Mouse (Mus musculus) urinary bladder, adult 18-20 months (tissue): ENCODE results near the gene Majin.

Experiments
- DNase-seq, 2 experiments: peaks; one replicate each; pipeline ENCODE4 v3.0.0; 2022; ENCODE audit warnings: low spot score in 2 of 2, mixed read lengths in 2 of 2

Majin gene

DNA sequence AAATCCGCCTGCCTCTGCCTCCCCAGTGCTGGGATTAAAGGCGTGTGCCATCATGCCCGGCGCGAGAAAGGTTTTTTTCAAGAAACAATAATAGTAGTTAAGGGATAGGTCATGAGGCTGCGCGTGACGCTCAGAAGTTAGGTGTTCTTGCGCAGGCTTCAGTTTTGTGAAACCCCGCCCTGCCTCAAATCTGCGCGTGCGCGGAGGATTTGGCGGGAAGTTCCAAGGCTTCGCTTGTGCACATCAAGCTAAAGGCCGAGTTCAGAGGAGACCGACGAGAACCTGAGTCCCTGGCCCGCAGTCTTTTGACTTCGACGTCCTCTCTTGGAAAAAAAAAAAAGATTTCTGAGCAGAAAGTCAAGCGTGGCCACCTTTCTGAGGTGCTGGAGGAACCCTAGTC, at the start of gene Majin:
Gene Majin, plus strand, starts transcription at position 258 of the 400 bp plus-strand sequence.
- no peak for DNase-seq

DNA sequence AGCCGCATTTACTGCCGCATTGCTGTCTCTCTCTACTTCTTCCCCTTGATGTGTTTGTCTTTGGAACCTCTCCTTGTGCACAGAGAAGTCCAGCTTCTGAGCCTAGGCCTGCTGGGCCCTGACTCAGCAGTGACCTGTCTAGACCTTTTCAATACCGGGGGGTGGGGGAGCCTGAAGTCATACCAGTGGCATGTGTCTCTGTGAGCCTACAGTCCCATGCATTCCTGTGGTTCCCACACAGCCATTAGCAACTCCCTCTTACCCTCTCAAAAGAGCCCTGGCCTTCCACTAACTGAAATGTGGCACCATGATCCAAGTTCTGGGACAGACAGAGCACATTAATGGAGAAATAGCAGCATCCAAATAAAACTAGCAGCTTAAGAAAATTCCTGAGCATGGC, 47.8 kb upstream of the Majin start:
- no peak for DNase-seq

DNA sequence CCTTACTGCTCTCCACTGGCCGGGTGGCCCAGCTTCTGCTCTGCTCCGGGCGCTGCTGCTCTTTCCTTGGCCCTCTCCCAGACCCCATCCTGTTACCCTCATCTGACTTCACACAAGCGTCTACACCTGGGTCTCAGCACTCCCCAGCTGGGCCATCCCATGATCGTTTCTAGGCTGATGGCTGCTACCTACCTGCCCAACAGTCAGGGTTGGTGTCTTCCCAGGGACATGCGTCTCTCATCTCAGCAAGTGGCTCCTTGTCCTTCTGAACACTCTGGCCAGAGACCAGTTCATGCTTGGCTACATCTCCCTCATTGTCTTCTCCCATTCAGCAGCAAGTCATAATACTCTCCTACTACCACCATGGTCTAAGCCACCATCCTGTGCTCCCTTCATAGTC, 44.5 kb upstream of the Majin start:
- no peak for DNase-seq

DNA sequence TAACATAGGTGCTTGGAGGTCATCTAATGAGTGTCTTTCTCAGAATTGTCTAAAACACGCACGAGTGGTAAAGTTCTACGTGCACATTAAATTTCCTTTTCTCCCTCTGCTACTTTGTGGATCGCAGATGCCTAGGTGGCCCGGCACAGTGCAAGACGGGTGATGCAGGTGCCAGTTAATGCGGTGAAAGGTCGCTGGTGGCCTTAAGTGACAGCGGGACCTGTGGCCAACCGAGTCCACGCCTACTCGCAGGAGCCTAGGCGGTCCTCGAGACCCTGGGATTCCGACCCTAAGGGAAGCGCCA, 43.9 kb upstream of the Majin start:
- DNase-seq: peak in 1 of 2 experiments; percentile 18

DNA sequence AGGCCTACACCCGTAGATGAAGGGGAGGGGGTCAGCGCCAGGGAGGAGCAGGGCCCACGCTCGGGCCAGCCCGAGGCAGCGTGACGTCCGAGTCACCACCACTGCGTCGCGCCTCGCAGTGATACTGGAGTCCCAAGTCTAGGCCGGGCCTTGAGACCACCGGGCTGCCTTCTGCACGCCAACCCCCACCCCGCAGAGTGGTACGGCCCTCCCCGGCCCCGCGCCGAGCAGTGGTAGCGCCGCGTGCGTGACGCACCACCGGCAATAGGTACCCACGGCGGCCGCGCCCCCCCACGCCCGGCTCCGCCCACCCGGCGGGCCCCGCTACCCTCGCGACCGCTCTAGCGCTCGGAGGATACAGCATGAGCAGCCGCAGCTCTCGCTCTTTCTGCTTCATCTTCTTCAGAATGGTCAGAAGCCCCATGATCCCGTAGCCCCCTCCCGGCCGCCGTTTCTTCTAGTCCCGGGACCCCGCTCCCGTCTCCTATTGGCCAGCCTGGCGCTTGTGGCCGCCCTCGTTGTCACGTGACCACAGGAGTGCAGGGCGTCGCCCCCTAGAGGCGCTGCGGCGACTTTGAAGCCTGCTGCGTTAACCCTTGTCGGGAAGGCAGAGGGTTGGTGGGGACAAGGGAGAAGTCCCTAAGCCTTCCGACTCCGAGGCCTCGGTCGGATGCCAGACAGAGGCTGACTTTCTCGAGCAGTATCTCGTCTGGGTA, 43.4 kb upstream of the Majin start, which contains the start of gene Batf2:
Gene Batf2, plus strand, starts transcription at position 306 of the 716 bp plus-strand sequence.
- peak; percentile 80 to 89 for DNase-seq

DNA sequence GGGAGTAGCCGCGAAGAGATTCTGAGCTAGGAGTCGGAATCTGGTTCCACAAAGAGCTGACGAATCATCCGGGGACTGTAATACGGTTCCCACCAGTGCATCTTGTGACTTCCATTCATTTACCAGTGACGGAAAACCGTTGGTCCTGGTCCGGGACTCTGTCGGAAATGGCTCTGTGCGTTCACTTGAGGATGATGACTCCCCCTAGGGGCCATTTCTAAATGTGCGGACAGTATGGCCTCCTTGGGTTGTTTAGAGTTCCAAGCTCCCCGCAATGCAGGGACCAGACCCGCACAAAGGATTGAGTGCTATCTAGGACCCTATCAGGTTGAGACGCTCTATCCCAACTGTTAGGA, 42.8 kb upstream of the Majin start, which contains the start of gene Arl2:
Gene Arl2, minus strand, starts transcription at position 155 of the 356 bp plus-strand sequence.
- DNase-seq: peak in 1 of 2 experiments; percentile 57

DNA sequence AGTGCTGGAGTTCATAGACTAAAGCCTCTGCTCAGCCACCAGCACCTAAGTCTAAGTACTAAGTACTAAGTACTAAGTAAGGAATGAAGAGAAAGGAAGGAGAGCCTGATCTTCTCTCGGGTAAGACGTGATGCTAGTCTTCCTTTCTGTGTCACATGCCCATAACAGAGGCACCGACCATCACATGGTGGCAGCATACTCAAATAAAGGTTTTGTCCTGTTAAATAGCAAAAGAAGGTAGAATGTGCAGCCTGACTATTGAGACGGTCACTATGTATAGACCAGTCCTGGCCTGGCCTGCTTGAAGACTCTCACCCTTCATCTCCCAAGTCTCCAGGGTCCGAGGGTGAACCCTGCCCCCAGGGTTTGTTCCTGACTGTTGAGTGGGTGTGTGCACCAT, 39.3 kb upstream of the Majin start:
- no peak for DNase-seq

DNA sequence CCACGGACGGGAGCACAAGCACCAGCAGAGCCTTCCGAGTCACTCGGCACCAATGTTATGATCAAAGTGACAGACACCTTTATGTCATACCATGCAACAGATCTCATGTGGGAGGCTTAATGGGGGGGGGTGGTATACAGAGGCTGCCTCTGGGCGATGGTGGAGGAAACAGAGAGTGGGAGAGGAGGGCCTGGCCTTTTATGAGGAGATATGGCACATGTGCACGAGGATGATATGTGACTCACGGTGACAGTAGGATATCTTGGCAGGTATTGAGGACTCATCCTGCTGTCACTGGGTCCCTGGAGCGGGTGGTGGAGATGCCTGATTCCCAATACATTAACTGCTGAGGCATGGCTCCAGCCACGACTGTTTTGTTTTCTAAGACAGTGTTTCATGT, 29.0 kb upstream of the Majin start:
- no peak for DNase-seq

DNA sequence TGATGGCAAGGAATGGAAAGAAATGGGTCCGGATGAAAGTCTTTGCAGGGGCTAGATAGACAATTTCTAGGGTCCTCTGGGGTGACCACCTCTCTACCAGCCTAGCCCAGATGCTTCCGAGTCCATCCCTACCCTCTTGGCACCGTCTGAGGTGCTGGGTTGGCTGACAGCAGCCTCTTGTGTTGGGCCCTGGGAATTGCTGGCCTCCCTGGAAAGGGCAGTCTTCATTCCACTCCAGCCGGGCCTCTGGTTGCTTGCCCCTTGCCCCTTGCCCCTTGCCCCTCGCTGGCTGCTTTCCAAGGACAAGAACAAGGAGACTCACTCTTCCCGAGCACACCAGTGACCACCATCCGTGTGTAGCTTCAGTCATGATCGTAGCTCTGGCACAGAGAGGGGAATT, 27.8 kb upstream of the Majin start:
- DNase-seq: no peak

DNA sequence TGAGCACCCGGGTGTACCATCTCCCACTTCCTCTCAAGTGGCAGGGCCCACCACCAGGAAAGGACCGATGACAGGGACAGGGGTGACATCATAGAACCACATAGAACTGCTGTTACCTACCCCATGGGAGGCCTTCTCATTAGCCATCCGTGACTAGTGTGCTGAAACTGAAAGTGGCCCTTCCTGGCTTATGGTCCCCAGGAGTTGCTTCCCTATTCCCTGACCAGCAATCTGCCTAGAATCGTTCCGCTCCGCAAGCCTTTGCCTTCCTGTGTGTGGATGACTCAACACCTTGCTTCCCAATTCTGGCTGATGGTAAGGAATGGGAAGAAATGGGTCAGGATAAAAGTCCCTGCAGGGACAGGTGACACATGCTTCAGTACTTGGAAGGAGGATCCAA, 27.0 kb upstream of the Majin start:
- DNase-seq: no peak

DNA sequence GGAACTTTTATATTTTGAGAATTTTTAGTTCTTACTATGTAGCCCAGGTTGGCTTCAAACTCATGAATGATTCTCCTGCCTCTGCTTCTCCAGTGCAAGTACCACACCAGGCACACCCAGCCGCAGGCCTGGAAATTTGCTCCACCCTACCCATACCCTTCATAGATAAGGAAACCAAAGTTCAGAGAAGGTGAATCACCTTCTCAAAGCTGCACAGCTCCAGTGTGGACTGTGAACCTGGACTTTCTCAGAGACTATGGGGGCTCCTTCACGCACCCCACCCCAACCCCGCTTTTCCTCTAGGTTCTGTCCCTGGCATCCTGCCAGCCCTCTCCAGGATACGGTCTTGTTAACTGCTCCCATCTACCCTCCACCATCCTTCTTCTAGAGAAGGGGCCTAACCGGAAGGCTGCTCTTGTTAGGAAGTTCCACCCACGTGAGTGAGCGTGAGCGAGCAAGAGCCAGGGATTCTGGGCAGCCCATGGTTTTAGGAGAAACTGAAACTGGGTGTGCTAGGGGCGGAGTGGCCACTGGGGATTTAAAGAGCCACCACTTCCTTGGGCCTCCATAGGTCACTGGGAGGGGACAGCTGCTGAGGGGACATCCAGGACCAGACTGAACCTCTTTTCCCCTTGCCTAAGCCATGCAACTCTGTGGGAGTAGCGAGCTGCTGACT, 20.2 kb upstream of the Majin start:
- DNase-seq: peak in 1 of 2 experiments; percentile 43

DNA sequence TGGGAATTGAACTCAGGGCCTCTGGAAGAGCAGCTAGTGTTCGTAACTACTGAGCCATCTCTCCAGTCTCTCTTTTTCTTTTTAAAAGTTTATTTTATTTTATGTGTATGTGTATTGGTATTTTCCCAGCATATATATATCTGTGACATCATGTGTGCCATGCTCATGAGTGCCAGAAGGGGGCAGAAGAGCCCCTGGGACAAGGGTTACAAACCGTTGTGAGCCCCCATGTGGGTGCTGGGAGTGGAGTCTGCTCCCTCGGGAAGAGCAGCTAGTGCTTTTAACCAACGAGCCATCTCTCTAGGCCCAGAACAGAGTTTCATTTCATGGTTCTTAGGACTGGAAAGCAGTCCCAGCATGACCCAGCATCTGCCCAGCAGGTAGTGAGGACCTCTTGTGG, 17.4 kb upstream of the Majin start:
- no peak for DNase-seq

DNA sequence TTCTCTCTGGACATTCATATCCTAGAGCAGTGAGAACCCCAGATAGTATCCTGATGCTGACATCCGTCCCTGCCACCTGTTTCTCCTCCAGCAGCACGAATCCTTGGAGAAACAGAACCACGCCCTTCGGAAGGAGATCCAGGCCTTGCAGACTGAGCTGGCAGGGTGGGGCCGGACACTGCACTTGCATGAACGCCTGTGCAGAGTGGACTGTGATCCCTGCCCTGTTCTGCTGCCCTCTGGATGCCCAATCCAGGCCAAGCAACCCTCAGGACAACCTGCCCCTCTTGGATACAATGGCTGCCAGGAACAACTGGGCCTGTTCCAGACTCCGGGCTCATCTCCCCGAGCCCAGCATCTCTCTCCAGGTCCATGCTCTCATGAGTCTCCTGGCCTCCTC, 13.0 kb upstream of the Majin start:
- DNase-seq: peak in 1 of 2 experiments; percentile 22

DNA sequence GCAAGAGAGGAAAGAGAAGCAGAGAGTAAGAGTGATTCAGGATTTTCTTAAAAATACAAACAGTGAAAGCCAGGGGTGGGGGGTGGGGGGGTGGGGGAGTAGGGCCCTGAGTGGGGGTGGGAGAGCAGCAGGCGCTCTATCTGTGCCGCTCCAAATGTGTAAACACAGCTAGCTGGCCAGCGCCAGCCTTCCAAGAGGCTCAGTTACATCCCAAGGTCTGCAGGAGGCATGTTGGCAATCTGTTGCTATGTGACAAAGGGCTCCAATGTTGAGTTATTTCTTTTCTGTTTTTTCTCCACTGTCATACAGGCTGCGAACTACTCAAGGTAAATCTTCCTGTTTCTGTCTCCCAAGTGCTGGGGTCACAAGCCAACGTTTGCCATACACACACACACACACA, 9.4 kb upstream of the Majin start:
- DNase-seq: no peak

DNA sequence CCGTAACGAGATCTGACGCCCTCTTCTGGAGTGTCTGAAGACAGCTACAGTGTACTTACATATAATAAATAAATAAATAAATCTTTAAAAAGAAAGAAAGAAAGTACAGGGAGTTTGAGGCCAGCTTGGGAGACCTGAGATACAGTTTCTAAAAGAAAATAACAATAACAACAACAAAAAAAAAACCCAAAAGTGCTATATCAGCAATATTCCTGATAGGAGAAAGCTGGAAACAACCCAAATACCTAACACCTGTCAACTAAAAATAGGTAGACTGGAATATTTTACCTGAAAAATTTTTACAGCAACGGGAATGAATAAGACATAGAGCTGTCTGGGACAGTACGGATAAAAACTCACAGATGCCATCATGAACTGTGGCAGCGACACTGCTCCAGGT, 5.4 kb upstream of the Majin start:
- DNase-seq: no peak

DNA sequence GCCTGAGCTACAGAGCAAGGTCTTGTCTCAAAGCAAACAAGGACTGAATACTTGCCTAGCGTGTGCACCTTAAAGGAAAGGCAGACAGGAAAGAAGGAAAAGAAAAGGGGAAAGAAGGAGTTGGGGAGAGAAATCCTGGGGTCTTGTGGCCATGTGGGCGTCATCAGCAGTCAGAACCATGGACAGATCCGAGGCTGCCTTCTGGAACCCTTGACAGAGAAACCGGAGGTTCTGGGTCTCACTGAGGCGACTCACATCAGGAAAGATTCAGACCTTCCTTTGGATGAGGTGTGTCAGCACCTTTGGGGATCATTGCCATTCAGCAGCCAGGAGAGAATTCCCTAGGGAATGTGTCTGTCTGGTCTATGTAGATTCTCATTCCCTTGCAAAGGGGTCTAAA, 2.6 kb upstream of the Majin start:
- DNase-seq: no peak

DNA sequence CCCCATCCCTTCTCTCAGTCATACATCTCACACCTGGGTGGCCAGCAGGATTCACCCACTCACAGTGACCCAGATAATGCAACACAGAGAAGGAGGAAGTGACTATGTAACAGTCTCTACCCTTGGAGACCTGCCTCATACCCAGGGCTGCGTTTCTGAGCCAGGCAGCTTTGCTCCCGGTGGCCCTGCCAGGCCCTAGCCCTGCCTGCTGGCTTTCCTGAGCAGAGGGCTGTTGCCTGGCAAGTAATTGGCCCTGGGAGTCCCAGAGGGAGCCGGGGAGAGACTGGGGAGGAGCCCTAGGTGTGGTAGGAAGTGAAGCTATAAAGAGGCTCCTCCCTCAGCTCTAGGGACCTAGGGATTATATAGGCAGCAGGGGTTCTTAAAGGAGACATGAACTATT, 1.7 kb upstream of the Majin start:
- DNase-seq: no peak

DNA sequence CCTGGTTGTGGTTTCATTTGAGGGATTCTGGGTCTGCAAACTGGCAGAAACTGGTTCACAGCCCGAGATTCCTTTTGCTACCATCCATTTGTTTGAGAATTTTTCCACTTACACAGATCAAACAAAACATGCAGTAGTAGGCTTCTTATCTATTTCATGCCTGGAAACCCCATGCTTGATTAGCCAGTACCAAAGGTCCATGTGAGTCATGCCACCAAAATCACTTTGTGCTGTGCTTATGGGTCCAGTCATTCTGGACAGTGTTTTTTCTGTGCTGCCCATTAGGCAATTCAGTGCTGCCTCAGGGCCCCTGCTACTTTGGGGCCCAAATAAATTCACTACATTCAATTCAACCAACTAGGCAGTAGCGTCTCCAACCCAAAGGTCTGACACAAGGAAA, 20.1 kb downstream of the Majin start:
- no peak for DNase-seq

DNA sequence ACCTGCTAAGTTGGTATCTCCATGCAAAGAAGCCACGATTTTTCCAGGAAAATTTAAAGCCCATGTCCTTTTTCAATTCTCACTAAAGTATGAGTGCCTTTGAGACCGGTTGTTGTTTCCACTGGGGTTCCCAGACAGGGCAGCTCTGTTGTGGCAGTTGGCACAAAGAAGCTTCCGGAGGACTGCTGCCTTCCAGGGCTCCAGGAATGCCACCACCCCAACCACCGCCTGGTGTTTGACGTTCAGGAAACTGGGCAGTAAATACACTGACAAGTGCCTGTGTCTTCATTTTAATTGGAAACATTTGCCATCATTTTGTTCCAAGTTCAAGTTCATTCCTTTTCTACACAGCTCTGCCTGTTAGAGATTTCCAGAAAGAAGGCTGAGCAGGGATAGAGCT, 22.5 kb downstream of the Majin start:
- DNase-seq: no peak

DNA sequence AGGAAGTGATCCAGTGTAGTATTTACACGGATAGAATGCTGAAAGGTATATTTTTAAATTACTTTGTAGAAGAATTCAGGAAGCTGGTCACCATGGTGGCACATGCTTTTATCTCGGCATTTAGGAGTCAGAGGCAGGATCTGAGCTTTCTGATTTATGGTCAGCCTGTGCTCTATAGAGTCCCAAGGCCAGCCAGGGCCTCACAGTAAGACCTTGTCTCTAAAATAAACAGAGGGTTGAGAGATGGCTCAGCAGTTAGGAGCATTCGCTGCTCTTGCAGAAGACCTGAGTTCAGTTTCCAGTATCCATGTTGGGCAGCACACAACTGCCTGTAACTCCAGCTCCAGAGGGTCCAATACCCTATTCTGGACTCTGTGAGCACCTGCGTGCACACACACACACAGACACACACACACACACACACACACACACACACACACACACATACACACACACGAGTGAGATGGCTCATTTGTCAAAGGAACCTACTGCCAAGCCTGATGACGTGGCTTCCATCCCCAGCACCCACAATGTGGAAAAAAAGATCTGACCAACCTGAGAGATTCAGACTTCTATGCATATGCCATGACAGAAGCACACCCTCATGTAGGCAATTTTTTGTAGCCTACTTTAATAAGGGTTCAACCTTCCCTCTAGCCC, 32.0 kb downstream of the Majin start:
- no peak for DNase-seq

DNA sequence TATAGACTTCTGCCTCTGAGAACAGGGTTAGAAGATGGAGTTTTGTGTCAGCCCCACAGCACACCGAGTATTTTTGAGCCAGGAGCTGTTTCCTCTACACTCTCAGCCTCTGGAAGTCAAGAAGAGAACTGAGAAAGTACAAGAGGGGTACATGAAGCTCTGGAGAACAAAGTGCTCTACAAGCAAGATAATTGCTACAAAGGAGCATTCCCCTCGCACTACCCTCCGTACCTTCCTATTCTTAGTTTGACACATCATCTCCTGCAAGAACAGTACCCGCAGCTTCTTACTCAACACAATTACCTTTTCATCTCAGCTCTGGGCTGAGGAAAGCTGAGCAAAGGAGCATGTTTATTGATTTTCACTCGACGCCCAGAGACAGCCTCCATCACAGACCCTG, 34.4 kb downstream of the Majin start:
- no peak for DNase-seq

DNA sequence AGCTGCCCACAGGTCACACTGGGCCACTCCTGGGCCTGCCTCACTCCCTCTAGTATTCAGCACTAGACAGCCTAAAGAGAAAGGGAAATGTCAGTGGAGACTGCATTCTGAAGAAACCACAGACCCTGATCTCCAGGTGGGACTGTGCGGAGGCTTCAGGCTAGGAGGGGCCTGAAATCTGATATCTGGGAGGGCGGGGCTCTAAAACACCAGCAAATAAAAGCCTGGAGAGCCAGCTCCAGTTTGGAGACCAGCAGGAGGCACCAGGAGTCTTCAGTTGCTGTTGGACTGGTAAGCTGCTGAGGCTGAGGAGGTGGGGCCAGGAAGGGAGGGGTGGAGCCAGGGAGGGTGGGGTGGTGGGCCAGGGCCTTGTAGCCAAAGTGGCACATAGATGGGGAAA, 41.9 kb downstream of the Majin start, which contains the start of gene Gpha2:
Gene Gpha2, plus strand, starts transcription at position 246 of the 400 bp plus-strand sequence.
- no peak for DNase-seq

DNA sequence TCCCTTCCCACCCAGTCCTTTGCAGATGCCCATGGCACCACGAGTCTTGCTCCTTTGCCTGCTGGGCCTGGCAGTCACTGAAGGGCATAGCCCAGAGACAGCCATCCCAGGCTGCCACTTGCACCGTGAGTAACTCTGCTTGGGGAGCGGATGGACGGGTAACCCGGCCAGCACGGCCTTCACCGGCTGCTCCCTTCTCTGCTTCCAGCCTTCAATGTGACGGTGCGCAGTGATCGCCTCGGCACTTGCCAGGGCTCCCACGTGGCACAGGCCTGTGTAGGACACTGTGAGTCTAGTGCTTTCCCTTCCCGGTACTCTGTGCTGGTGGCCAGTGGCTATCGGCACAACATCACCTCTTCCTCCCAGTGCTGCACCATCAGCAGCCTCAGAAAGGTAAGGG, 42.6 kb downstream of the Majin start:
- no peak for DNase-seq
